Mouse (Mus musculus) heart, embryonic 13.5 days (tissue): ENCODE measurements at regions not wholly inside any gene's neighbourhood (a gene's known extent, or its start where the extent isn't known, plus 50 kb on each side); places are given as distances from the start of the nearest gene placed in this dataset.

ENCODE experiments used
- ATAC-seq: fragments of 200-750 bp; cut with Nextera tagmentation; 2 replicates; pipeline ENCODE4 v1.8.0; 2017; ENCODE audit warnings: moderate TSS enrichment; ENCODE audit not compliant: insufficient number of reproducible peaks, low FRiP score, low TSS enrichment; ENCODE audit errors: extremely low read depth
- H3K27ac ChIP-seq: fragments of 300-500 bp; sonication (generic); replicated peaks from 2 replicates; pipeline ENCODE4 v1.5.1; 2015; ENCODE audit warnings: moderate library complexity, mild to moderate bottlenecking, inconsistent platforms
- H3K27me3 ChIP-seq: fragments of 300-500 bp; sonication (generic); replicated peaks from 2 replicates; pipeline ENCODE4 v1.6.1; 2015; ENCODE audit warnings: mild to moderate bottlenecking, inconsistent platforms
- H3K36me3 ChIP-seq: fragments of 300-500 bp; sonication (generic); 2 replicates; pipeline ENCODE4 v1.6.1; 2015; ENCODE audit warnings: mild to moderate bottlenecking, inconsistent platforms
- H3K4me1 ChIP-seq: fragments of 300-500 bp; sonication (generic); 2 replicates; pipeline ENCODE4 v1.6.1; 2015; ENCODE audit warnings: inconsistent platforms
- H3K4me2 ChIP-seq: fragments of 300-500 bp; sonication (generic); 2 replicates; pipeline ENCODE4 v1.6.1; 2015; ENCODE audit warnings: inconsistent platforms, mild to moderate bottlenecking, moderate library complexity
- H3K4me3 ChIP-seq: fragments of 300-500 bp; sonication (generic); 2 replicates; pipeline ENCODE4 v1.5.1; 2015; ENCODE audit warnings: moderate library complexity, mild to moderate bottlenecking, inconsistent platforms
- H3K9ac ChIP-seq: fragments of 300-500 bp; sonication (generic); 2 replicates; pipeline ENCODE4 v1.6.1; 2015; ENCODE audit warnings: inconsistent platforms, mild to moderate bottlenecking, moderate library complexity
- H3K9me3 ChIP-seq: fragments of 300-500 bp; sonication (generic); 2 replicates; pipeline ENCODE4 v1.6.1; 2016; ENCODE audit warnings: inconsistent platforms
- WGBS: fragments of 180-500 bp; shearing (Covaris S2); methylation state at CpG from one replicate; pipeline ENCODE4 v1.1.7; 2015; ENCODE audit warnings: mixed read lengths; 5-methylcytosine and 5-hydroxymethylcytosine counted together

DNA sequence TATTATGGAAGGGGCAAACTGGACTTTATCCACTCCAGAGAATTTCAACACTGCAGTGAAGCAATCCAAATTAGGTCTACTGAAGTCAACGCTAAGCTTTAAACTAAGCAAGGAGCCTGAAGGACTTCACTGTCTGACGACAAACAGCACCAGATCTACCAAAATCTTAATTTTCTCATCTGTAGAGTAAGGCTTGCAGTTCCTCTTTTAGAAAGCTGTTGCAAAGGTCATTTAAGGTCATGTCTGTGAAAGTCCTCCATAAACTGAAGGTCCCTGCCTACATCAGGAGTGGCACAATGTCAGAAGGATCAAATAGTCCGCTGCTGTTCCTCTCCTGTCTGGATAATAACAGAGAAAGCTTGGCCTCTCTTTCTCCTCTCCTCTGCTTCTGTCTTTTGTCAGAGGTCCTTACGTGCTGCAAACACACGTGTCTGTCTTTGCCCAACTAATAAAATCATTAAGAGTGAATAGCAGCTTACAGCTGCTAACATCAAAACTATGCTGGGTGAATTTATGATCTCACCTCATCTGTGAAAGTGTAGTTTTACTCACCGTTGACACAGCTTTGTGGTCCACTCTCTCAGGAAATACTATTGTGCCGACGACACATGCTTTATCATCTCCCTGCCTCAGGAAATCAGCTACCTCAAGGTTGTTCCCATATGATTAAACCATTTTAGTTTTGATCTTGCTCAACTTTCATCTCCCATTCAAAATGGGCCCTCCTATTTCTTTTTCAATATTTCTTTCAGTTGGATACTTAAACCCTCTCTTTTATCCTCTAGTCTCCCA lies 117.9 kb upstream of the Tas2r134 start:
- 64% methylated on average over 8 of the region's 8 CpGs for WGBS

DNA sequence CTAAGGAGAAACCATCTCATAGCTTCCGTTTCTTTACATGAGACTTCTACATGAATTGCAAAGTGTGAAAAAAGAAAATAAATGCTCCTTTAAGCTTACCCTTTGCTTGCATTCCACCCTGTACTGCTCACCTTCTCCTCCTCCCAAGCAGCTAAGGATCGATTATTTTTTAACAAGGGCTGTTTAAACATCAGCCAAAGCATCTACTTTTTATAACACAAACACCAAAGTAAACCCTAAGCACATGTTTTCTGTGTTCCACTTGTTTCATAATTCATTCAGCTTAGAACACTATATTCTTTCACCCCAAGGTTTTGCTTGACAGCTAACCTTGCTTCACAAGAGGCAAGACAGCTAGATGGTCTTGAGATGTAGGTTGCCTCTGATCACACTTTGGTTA lies 129.4 kb upstream of the Tas2r134 start:
- Histone ChIP-seq H3K27me3 (no peaks in the 10 kb centered on the region), H3K4me2 (no peak overlapping the region), H3K4me1 (no peaks in the 10 kb centered on the region), H3K9me3 (no peaks in the 10 kb centered on the region), H3K4me3 (no peak overlapping the region), H3K36me3 (no peaks in the 10 kb centered on the region), H3K9ac (no peak overlapping the region), H3K27ac (no peak overlapping the region)
- WGBS, result 81% methylated on average over 2 of the region's 2 CpGs
- no peak for ATAC-seq

More for the DNA sequence above, 117.9 kb upstream of the Tas2r134 start:
- Histone ChIP-seq H3K4me3 (no peak overlapping the region), H3K27ac (no peak overlapping the region), H3K4me1 (no peaks in the 10 kb centered on the region), H3K9me3 (no peaks in the 10 kb centered on the region), H3K9ac (no peak overlapping the region), H3K27me3 (no peaks in the 10 kb centered on the region), H3K4me2 (no peak overlapping the region), H3K36me3 (no peaks in the 10 kb centered on the region)
- ATAC-seq, result no peak

GRCm38 (mm10) chr2:51473753-51474152 lies 153.6 kb upstream of the Tas2r134 start:
- no peak overlapping the region for H3K27ac ChIP-seq
- WGBS, result 70% methylated on average over 2 of the region's 2 CpGs
- H3K36me3 ChIP-seq, result no peaks in the 10 kb centered on the region
- H3K4me3 ChIP-seq, result no peak overlapping the region
- no peaks in the 10 kb centered on the region; the same call in 1 of the 2 replicates for H3K27me3 ChIP-seq
- H3K9me3 ChIP-seq, result no peaks in the 10 kb centered on the region
- no peak for ATAC-seq
- H3K4me2 ChIP-seq, result no peak overlapping the region
- H3K4me1 ChIP-seq, result no peaks in the 10 kb centered on the region
- no peak overlapping the region for H3K9ac ChIP-seq

- H3K36me3 ChIP-seq, result no peaks in the 10 kb centered on the region
- H3K9ac ChIP-seq, result no peak overlapping the region
- H3K4me2 ChIP-seq, result no peak overlapping the region
- 41% methylated on average over 7 of the region's 7 CpGs for WGBS
- H3K4me1 ChIP-seq, result peaks cover 13% of the 10 kb centered on the region
- H3K9me3 ChIP-seq, result no peaks in the 10 kb centered on the region
- peak overlapping the region; percentile 52 for H3K27ac ChIP-seq
- H3K4me3 ChIP-seq, result no peak overlapping the region
- H3K27me3 ChIP-seq, result no peaks in the 10 kb centered on the region; the same call in 1 of the 2 replicates
- no peak; the same call in 1 of the 2 replicates for ATAC-seq
Measured at GRCm38 (mm10) chr2:51467027-51467694, 160.2 kb upstream of the Tas2r134 start.

- H3K4me3 ChIP-seq, result no peak overlapping the region
- H3K36me3 ChIP-seq, result no peaks in the 10 kb centered on the region
- no peak overlapping the region for H3K27ac ChIP-seq
- no peak overlapping the region for H3K9ac ChIP-seq
- 82% methylated on average over 7 of the region's 7 CpGs for WGBS
- ATAC-seq, result no peak
- H3K9me3 ChIP-seq, result no peaks in the 10 kb centered on the region
- no peaks in the 10 kb centered on the region for H3K27me3 ChIP-seq
- H3K4me1 ChIP-seq, result peaks cover 18% of the 10 kb centered on the region
- no peak overlapping the region for H3K4me2 ChIP-seq
Measured at GRCm38 (mm10) chr2:51466003-51466402, 161.3 kb upstream of the Tas2r134 start.

GRCm38 (mm10) chr2:51465576-51465975 lies 161.7 kb upstream of the Tas2r134 start:
- WGBS, result 68% methylated on average over 7 of the region's 7 CpGs
- ATAC-seq, result no peak
- peaks cover 21% of the 10 kb centered on the region for H3K4me1 ChIP-seq
- H3K27me3 ChIP-seq, result no peaks in the 10 kb centered on the region
- H3K4me3 ChIP-seq, result no peak overlapping the region
- H3K27ac ChIP-seq, result no peak overlapping the region
- no peak overlapping the region for H3K4me2 ChIP-seq
- H3K9ac ChIP-seq, result no peak overlapping the region
- H3K36me3 ChIP-seq, result no peaks in the 10 kb centered on the region
- H3K9me3 ChIP-seq, result no peaks in the 10 kb centered on the region

DNA sequence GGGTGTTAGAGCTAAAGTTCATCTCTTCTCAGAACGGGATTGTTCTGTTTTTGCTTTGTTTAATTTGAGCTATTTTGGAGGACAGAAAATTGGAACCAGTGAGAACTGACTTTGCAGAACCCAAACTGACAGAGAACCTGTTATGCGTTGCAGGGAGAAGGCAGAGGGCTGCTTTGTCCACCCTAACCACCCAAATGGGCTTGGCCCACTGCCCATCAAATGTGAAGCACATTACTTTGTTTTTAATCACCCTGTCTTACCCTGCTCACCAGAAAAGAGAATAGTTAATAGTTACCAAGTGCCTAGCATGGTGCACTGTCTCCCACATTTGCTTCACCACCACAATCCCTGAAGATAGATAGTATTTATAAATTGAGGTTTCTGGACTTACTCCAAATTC lies 163.0 kb upstream of the Tas2r134 start:
- no peak overlapping the region for H3K4me3 ChIP-seq
- H3K27me3 ChIP-seq, result no peaks in the 10 kb centered on the region
- H3K27ac ChIP-seq, result no peak overlapping the region
- WGBS, result 72% methylated on average over 2 of the region's 2 CpGs
- H3K9ac ChIP-seq, result no peak overlapping the region
- no peak overlapping the region for H3K4me2 ChIP-seq
- H3K4me1 ChIP-seq, result peaks cover 21% of the 10 kb centered on the region
- no peak for ATAC-seq
- no peaks in the 10 kb centered on the region for H3K36me3 ChIP-seq
- H3K9me3 ChIP-seq, result no peaks in the 10 kb centered on the region

DNA sequence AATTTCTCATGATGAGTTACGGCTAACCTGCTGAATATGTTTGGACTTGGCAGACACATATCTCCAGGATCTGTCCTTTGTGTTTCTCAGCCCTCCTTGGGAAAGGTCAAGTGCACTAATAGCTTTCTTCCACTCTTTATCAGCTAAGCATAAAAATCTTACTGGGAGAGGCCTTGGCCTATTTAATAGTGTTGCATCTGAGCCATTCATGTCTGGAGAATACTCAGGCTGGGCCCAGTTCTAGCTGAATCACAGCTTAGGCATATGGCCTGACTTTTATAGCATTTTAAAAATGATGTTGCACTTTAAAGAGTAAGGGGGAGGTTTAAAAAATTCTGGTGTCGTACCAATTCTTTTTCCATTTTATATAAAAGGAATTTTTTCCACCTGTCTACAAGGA lies 166.4 kb upstream of the Tas2r134 start:
- 60% methylated on average over 2 of the region's 2 CpGs for WGBS
- no peak overlapping the region for H3K27ac ChIP-seq
- H3K36me3 ChIP-seq, result no peaks in the 10 kb centered on the region
- H3K9me3 ChIP-seq, result no peaks in the 10 kb centered on the region
- H3K27me3 ChIP-seq, result no peaks in the 10 kb centered on the region
- H3K9ac ChIP-seq, result no peak overlapping the region
- H3K4me3 ChIP-seq, result no peak overlapping the region
- no peak for ATAC-seq
- H3K4me2 ChIP-seq, result no peak overlapping the region
- peaks cover 14% of the 10 kb centered on the region; the same call in 1 of the 2 replicates for H3K4me1 ChIP-seq

- Histone ChIP-seq H3K9me3 (no peaks in the 10 kb centered on the region), H3K27ac (no peak overlapping the region), H3K36me3 (no peaks in the 10 kb centered on the region), H3K4me1 (peaks cover 14% of the 10 kb centered on the region; the same call in 1 of the 2 replicates), H3K4me2 (no peak overlapping the region), H3K27me3 (no peaks in the 10 kb centered on the region), H3K9ac (no peak overlapping the region), H3K4me3 (no peak overlapping the region)
- no peak for ATAC-seq
- 81% methylated on average over 2 of the region's 2 CpGs for WGBS
Measured at GRCm38 (mm10) chr2:51459486-51459885, 167.8 kb upstream of the Tas2r134 start.

DNA sequence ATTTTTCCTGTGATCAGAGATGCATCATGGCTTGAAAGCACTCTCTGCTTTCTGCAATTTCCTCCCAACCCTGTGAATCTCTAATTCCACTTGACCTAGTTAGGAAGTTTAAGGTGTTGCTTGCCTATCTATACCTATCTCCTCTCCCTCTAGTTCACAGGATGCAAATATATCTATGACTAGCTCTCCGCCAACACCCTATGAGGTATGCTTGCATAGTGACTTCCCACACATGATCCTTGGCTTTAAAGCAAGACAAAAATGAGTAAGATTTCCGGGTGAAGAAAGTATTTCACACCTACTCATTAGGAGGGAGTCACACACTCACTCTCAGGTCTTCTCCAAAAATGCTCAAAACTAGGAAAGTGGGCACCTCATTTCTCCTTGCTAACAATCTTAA lies 169.6 kb upstream of the Tas2r134 start:
- no peak overlapping the region for H3K4me2 ChIP-seq
- H3K9ac ChIP-seq, result no peak overlapping the region
- peaks cover 9% of the 10 kb centered on the region; the same call in 1 of the 2 replicates for H3K4me1 ChIP-seq
- H3K36me3 ChIP-seq, result no peaks in the 10 kb centered on the region
- H3K27ac ChIP-seq, result no peak overlapping the region
- H3K27me3 ChIP-seq, result no peaks in the 10 kb centered on the region
- H3K9me3 ChIP-seq, result peaks cover 5% of the 10 kb centered on the region; the same call in 1 of the 2 replicates
- no peak overlapping the region for H3K4me3 ChIP-seq
- no peak for ATAC-seq
- 68% methylated on average over 2 of the region's 2 CpGs for WGBS

DNA sequence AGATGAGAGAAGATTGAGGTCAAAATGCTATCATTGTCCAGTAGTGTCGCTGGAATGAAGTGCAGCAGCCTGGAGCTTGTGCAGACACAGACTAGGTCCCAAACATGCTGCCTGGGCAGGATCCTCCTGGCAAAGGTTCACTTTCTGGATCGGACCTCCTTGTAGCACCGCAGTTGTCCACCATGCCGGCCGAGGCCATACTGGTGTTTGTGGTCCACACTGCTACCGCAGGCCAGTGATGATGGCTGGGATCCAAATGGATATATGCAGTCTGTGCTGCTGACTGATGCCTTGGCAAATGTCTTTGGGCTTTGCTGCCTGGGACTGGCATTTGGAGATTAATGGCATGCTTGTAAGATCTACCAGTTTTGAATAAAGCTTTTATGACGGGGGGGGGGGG lies 174.5 kb upstream of the Tas2r134 start:
- no peak overlapping the region for H3K4me3 ChIP-seq

More for the DNA sequence above, 174.5 kb upstream of the Tas2r134 start:
- no peak overlapping the region for H3K9ac ChIP-seq
- H3K36me3 ChIP-seq, result no peaks in the 10 kb centered on the region
- WGBS, result 79% methylated on average over 7 of the region's 7 CpGs
- H3K4me2 ChIP-seq, result no peak overlapping the region
- H3K27ac ChIP-seq, result no peak overlapping the region
- ATAC-seq, result no peak
- peaks cover 5% of the 10 kb centered on the region; the same call in 1 of the 2 replicates for H3K9me3 ChIP-seq
- no peaks in the 10 kb centered on the region for H3K27me3 ChIP-seq
- H3K4me1 ChIP-seq, result no peaks in the 10 kb centered on the region
